Mouse (Mus musculus) heart, postnatal 0 days (tissue): ENCODE results near the gene Ripply3.

Source experiments
- CTCF ChIP-seq: IDR thresholded peaks from 2 replicates; pipeline ENCODE4 v1.5.1; 2016; ENCODE audit warnings: antibody characterized with exemption, control low read depth, low read depth
- EP300 ChIP-seq: IDR thresholded peaks from 2 replicates; pipeline ENCODE4 v1.6.1; 2016; ENCODE audit warnings: antibody characterized with exemption, low read depth

GRCm38 (mm10) chr16:94358091-94358490 lies 29.9 kb downstream of the Ripply3 start:
- no peak for TF ChIP-seq CTCF
- TF ChIP-seq EP300, result no peak
